Comparison of ENCODE assay signal across 9 mouse cellular contexts in genomic region chr16:76803725-76804124, GRCm38 (mm10).
DNase-seq lines count a peak whose midpoint lies in the region; ATAC-seq and TF ChIP-seq lines count a peak whose summit lies in the region.
"Had no signal": no experiment of that assay in that cellular context is flagged by ENCODE, and none has a peak within 500 bp of the region (broad histone marks: within the 10 kb centered on the region; RNA-seq: fewer than 3 reads in every experiment).

No protein-coding gene starts in this region.

- ATAC-seq in hindbrain, embryonic 11.5 days (ENCODE audit: low FRiP score) = no peak
- ATAC-seq in hindbrain, embryonic 13.5 days (ENCODE audit: low FRiP score) = no peak
- no peak for ATAC-seq in limb, embryonic 11.5 days (ENCODE audit: insufficient number of reproducible peaks, low FRiP score, low TSS enrichment, low read depth)
- ATAC-seq in inflammation-experienced regulatory T-cells, adult 6 months = no peak

- H3K4me2 ChIP-seq in hindbrain, embryonic 11.5 days (replicated peaks; ENCODE audit: low read depth, low read length) = no peak overlapping the region
- no peak overlapping the region for H3K4me2 ChIP-seq in hindbrain, embryonic 13.5 days
- no peak overlapping the region for H3K4me2 ChIP-seq in limb, embryonic 11.5 days (ENCODE audit: low read depth, severe bottlenecking)

- no peak overlapping the region for H3K4me3 ChIP-seq in hindbrain, embryonic 11.5 days (ENCODE audit: low read depth, low read length)
- H3K4me3 ChIP-seq in hindbrain, embryonic 13.5 days = no peak overlapping the region
- no peak overlapping the region for H3K4me3 ChIP-seq in gastrocnemius, adult 2 months
- no peak overlapping the region for H3K4me3 ChIP-seq in limb, embryonic 11.5 days (ENCODE audit: low read depth, low read length)
- H3K4me3 ChIP-seq in small intestine, adult 2 months (ENCODE audit: low read depth, low read length) = no peak overlapping the region
- H3K4me3 ChIP-seq: myocyte had no signal

- H3K36me3 ChIP-seq in hindbrain, embryonic 11.5 days (ENCODE audit: control insufficient read depth, insufficient read depth, low read length) = no peaks in the 10 kb centered on the region
- no peaks in the 10 kb centered on the region for H3K36me3 ChIP-seq in hindbrain, embryonic 13.5 days
- H3K36me3 ChIP-seq in limb, embryonic 11.5 days (ENCODE audit: control insufficient read depth, insufficient read depth, low read length) = no peaks in the 10 kb centered on the region
- no peaks in the 10 kb centered on the region for H3K36me3 ChIP-seq in small intestine, adult 2 months (ENCODE audit: control insufficient read depth, insufficient read depth, low read length)

- H3K9ac ChIP-seq in hindbrain, embryonic 11.5 days (ENCODE audit: low read depth, low read length) = no peak overlapping the region
- H3K9ac ChIP-seq in hindbrain, embryonic 13.5 days = no peak overlapping the region
- no peak overlapping the region for H3K9ac ChIP-seq in limb, embryonic 11.5 days (ENCODE audit: low read length)

- no peaks in the 10 kb centered on the region for H3K9me3 ChIP-seq in hindbrain, embryonic 11.5 days (ENCODE audit: control insufficient read depth, low read length)
- H3K9me3 ChIP-seq in hindbrain, embryonic 13.5 days = no peaks in the 10 kb centered on the region
- no peaks in the 10 kb centered on the region for H3K9me3 ChIP-seq in limb, embryonic 11.5 days (ENCODE audit: control insufficient read depth, low read length)

- H3K27me3 ChIP-seq in hindbrain, embryonic 11.5 days (ENCODE audit: control insufficient read depth, insufficient read depth, low read length) = no peaks in the 10 kb centered on the region
- no peaks in the 10 kb centered on the region for H3K27me3 ChIP-seq in hindbrain, embryonic 13.5 days
- H3K27me3 ChIP-seq in limb, embryonic 11.5 days (ENCODE audit: control insufficient read depth, insufficient read depth, low read length) = no peaks in the 10 kb centered on the region
- no peaks in the 10 kb centered on the region for H3K27me3 ChIP-seq in small intestine, adult 2 months (ENCODE audit: control insufficient read depth, insufficient read depth, low read length)

- WGBS in hindbrain, embryonic 11.5 days = 29% methylated on average over 3 of the region's 3 CpGs
- WGBS in hindbrain, embryonic 13.5 days = 29% methylated on average over 3 of the region's 3 CpGs
- 32% methylated on average over 3 of the region's 3 CpGs for WGBS in limb, embryonic 11.5 days
- 33% methylated on average over 3 of the region's 3 CpGs for whole genome bisulfite sequencing in small intestine, adult 2 months

- intact Hi-C loops in gastrocnemius, adult 2 months (cut with DNase I) = loop anchor here (10.0 kb wide), 1 partner anchor 599 kb away; no protein-coding TSS in a partner anchor

- no peak overlapping the region for H3K27ac ChIP-seq in hindbrain, embryonic 11.5 days (ENCODE audit: low read depth, low read length)
- no peak overlapping the region for H3K27ac ChIP-seq in hindbrain, embryonic 13.5 days
- H3K27ac ChIP-seq in gastrocnemius, adult 2 months = no peak overlapping the region
- no peak overlapping the region for H3K27ac ChIP-seq in limb, embryonic 11.5 days (replicated peaks; ENCODE audit: low read depth, low read length)
- no peak overlapping the region for H3K27ac ChIP-seq in small intestine, adult 2 months (ENCODE audit: insufficient read depth, low read depth, low read length)

- DNase-seq in hindbrain, embryonic 11.5 days (ENCODE audit: low spot score) = peak; percentile 61
- DNase-seq in 416B (ENCODE audit: low read depth) (peak; percentile 73), ZHBTc4 (ENCODE audit: low read depth, low spot score) (peak; percentile 21)
- peak; percentile 76 for DNase-seq in gastrocnemius, adult 2 months
- peak; percentile 65 for DNase-seq in limb, embryonic 11.5 days (ENCODE audit: low spot score)

- no peaks in the 10 kb centered on the region for H3K4me1 ChIP-seq in hindbrain, embryonic 11.5 days (replicated peaks; ENCODE audit: control insufficient read depth, insufficient read depth, low read length)
- no peaks in the 10 kb centered on the region for H3K4me1 ChIP-seq in hindbrain, embryonic 13.5 days (replicated peaks)
- no peaks in the 10 kb centered on the region for H3K4me1 ChIP-seq in limb, embryonic 11.5 days (ENCODE audit: control insufficient read depth, insufficient read depth, low read length)
- no peaks in the 10 kb centered on the region for H3K4me1 ChIP-seq in small intestine, adult 2 months (ENCODE audit: control insufficient read depth, insufficient read depth, insufficient read length, low read length)

- no peak for TF ChIP-seq POLR2A in small intestine, adult 2 months (IDR thresholded peaks at IDR 0.05; ENCODE audit: low read depth, low read length)

- TF ChIP-seq CTCF in gastrocnemius, adult 2 months (IDR thresholded peaks at IDR 0.05) = peak; percentile 77
- TF ChIP-seq CTCF in small intestine, adult 2 months (IDR thresholded peaks at IDR 0.05; ENCODE audit: extremely low read depth, insufficient read length, insufficient replicate concordance, low read depth, low read length) = peak; percentile 49; the same call in 1 of the 2 replicates

Comparison
In these comparisons a context has a peak if more than half of its experiments do, and no peak if none do; other contexts are left out.
1. DNase-seq: peak in every context shown above with its lines; median percentile 76 in gastrocnemius, adult 2 months; 73 in 416B; 65 in limb, embryonic 11.5 days; 61 in hindbrain, embryonic 11.5 days; 21 in ZHBTc4.